Mouse (Mus musculus): ENCODE measurements around the gene Exoc2. TPM values are rescaled to one million over a fixed set of nuclear protein-coding genes. Genes with fewer than 3 reads are reported as not detected.

The Exoc2 gene
- polyA plus RNA-seq, 1 experiment from 2014 or later = 20.9 TPM

DNA sequence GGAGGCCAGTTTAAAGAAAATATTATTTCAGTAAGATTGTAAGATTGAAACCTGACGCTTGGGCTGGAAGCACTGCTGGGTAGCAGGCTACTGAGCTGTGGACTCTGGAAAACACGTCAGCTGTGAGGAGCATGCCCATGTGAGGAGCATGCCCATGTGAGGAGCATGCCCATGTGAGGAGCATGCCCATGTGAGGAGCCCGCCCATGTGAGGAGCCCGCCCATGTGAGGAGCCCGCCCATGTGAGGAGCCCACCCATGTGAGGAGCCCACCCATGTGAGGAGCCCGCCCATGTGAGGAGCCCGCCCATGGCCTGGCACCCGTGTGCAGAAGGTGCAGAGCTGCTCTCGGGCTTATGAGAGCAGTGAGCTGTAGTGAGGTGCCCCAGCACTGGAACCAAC lies 139.0 kb downstream of the Exoc2 start:
- Histone ChIP-seq H3K27me3 (ENCODE audit: control insufficient read depth, insufficient read depth, low read length) (no peaks in the 10 kb centered on the region), H3K4me2 (ENCODE audit: low read depth, low read length) (no peak overlapping the region), H3K36me3 (ENCODE audit: control insufficient read depth, insufficient read depth) (peaks cover 3% of the 10 kb centered on the region; the same call in 1 of the 2 replicates), H3K9ac (ENCODE audit: low read length) (no peak overlapping the region), H3K4me3 (ENCODE audit: low read length) (no peak overlapping the region), H3K9me3 (replicated peaks; ENCODE audit: control insufficient read depth, low read length) (no peaks in the 10 kb centered on the region), H3K4me1 (ENCODE audit: control insufficient read depth, insufficient read depth, low read length) (peaks cover 11% of the 10 kb centered on the region), H3K27ac (ENCODE audit: low read length) (no peak overlapping the region)
- 84% methylated on average over 9 of the region's 9 CpGs for whole genome bisulfite sequencing
- no peak for ATAC-seq (replicated peaks; ENCODE audit: extremely low read depth, insufficient read depth, low FRiP score)

DNA sequence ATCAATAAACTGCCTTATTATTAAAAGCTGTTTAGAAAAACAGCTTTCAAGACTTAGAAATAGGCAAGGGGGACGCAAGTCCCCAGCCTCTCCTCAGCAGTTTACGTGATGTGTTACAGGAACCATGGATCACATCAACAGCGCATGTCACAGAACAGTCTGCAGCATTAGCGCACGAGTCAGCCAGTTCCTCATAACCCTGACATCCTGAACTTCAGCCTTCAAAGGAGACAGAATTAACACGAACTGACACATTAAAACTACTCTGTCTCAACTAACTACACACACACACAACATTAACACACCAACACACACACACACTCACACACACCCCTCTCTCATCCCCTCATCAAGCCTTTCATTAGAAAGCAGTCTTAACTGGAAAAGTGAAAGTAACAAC lies 139.5 kb downstream of the Exoc2 start:
- H3K27ac ChIP-seq (ENCODE audit: low read length) = no peak overlapping the region
- no peak for ATAC-seq (replicated peaks; ENCODE audit: extremely low read depth, insufficient read depth, low FRiP score)
- no peak overlapping the region for H3K9ac ChIP-seq (ENCODE audit: low read length)
- no peaks in the 10 kb centered on the region for H3K9me3 ChIP-seq (replicated peaks; ENCODE audit: control insufficient read depth, low read length)
- 64% methylated on average over 6 of the region's 6 CpGs for WGBS
- no peaks in the 10 kb centered on the region for H3K36me3 ChIP-seq (ENCODE audit: control insufficient read depth, insufficient read depth)
- no peaks in the 10 kb centered on the region for H3K27me3 ChIP-seq (ENCODE audit: control insufficient read depth, insufficient read depth, low read length)
- H3K4me2 ChIP-seq (ENCODE audit: low read depth, low read length) = peak overlapping the region; percentile 43
- H3K4me3 ChIP-seq (ENCODE audit: low read length) = no peak overlapping the region
- H3K4me1 ChIP-seq (ENCODE audit: control insufficient read depth, insufficient read depth, low read length) = peaks cover 11% of the 10 kb centered on the region

DNA sequence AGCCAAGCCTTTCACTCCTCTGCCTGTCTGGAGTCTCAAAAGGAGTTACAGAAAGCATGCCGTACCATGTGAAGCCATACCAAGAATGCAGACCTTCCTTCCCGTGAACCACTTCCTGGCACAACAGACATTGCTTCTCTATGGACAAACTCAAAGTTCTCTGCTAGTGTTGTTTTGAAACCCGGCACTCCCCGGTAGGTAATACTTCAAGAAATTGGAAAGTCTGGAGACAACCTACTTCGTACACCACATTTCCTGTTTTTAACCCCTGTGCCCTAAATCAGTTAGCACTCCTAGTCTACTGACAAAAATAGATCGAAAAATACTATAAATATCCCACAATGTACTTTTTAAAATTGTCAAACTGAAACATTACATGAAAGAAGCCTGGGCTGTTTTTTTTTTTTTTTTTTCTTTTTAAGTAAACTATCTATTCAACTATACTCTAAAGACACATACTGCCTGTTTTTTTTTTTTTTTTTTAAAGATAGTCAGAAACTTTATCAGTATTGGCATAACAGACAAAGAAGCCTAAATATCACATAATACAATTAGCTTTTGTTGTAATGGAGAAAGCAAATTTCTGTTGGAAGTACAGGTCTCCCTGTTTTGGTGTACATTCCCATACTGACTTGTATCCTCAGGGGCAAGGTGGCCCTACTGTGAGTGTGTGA lies 140.3 kb downstream of the Exoc2 start:
- no peak for ATAC-seq (replicated peaks; ENCODE audit: extremely low read depth, insufficient read depth, low FRiP score)
- Histone ChIP-seq H3K9ac (ENCODE audit: low read length) (no peak overlapping the region), H3K36me3 (ENCODE audit: control insufficient read depth, insufficient read depth) (no peaks in the 10 kb centered on the region), H3K27ac (ENCODE audit: low read length) (no peak overlapping the region), H3K9me3 (replicated peaks; ENCODE audit: control insufficient read depth, low read length) (no peaks in the 10 kb centered on the region), H3K4me3 (ENCODE audit: low read length) (no peak overlapping the region), H3K4me2 (ENCODE audit: low read depth, low read length) (no peak overlapping the region), H3K4me1 (ENCODE audit: control insufficient read depth, insufficient read depth, low read length) (peaks cover 11% of the 10 kb centered on the region), H3K27me3 (ENCODE audit: control insufficient read depth, insufficient read depth, low read length) (no peaks in the 10 kb centered on the region)
- WGBS = 58% methylated on average over 6 of the region's 6 CpGs

DNA sequence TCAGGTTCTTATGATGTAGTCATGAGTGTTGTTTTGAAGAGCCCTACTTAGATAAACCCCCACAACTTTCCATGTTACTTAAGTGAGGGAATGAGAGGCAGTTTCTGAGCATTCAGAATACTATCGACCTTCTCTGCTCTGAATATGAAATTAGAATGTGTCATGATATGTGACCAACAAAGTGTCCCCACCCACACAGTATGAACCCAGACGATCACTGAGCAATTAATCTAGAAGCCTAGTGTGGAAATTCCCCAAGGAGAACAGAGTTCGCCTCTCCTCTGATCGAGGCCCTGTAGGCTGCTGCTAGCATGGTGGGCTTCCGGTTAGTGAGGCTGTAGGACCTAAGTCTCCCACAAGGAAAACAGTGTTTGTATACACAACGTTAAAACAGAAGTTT lies 142.5 kb downstream of the Exoc2 start:
- no peaks in the 10 kb centered on the region for H3K36me3 ChIP-seq (ENCODE audit: control insufficient read depth, insufficient read depth)
- H3K27ac ChIP-seq (ENCODE audit: low read length) = no peak overlapping the region
- peaks cover 11% of the 10 kb centered on the region for H3K4me1 ChIP-seq (ENCODE audit: control insufficient read depth, insufficient read depth, low read length)
- H3K9me3 ChIP-seq (replicated peaks; ENCODE audit: control insufficient read depth, low read length) = no peaks in the 10 kb centered on the region
- H3K27me3 ChIP-seq (ENCODE audit: control insufficient read depth, insufficient read depth, low read length) = no peaks in the 10 kb centered on the region
- no peak for ATAC-seq (replicated peaks; ENCODE audit: extremely low read depth, insufficient read depth, low FRiP score)
- H3K4me2 ChIP-seq (ENCODE audit: low read depth, low read length) = no peak overlapping the region
- no peak overlapping the region for H3K4me3 ChIP-seq (ENCODE audit: low read length)
- no peak overlapping the region for H3K9ac ChIP-seq (ENCODE audit: low read length)
- WGBS = 63% methylated on average over 6 of the region's 6 CpGs

DNA sequence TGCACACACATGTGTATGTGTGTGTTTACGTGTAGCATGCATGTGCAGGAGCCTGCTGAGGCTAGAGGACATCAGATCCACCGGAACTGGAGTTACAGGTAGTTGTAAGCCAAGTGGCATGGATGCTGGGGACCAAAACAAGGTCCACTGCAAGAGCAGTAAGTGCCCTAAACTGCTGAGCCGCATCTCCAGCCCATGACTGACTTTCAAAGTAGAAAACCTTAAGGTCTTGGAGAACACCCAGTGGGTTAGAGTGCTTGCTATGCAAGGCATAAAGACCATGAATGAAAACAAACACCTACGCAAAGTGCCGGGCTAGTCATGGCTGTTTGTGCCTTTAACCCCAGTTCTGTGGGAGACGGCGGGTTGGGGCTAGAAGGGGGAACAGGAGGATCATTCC lies 147.4 kb downstream of the Exoc2 start:
- H3K27ac ChIP-seq (ENCODE audit: low read length) = no peak overlapping the region
- peaks cover 7% of the 10 kb centered on the region for H3K4me1 ChIP-seq (ENCODE audit: control insufficient read depth, insufficient read depth, low read length)
- no peak overlapping the region for H3K9ac ChIP-seq (ENCODE audit: low read length)
- no peaks in the 10 kb centered on the region for H3K27me3 ChIP-seq (ENCODE audit: control insufficient read depth, insufficient read depth, low read length)
- peaks cover 7% of the 10 kb centered on the region for H3K36me3 ChIP-seq (ENCODE audit: control insufficient read depth, insufficient read depth)
- 94% methylated on average over 7 of the region's 7 CpGs for WGBS
- H3K4me3 ChIP-seq (ENCODE audit: low read length) = no peak overlapping the region
- no peak for ATAC-seq (replicated peaks; ENCODE audit: extremely low read depth, insufficient read depth, low FRiP score)
- no peak overlapping the region for H3K4me2 ChIP-seq (ENCODE audit: low read depth, low read length)
- no peaks in the 10 kb centered on the region for H3K9me3 ChIP-seq (replicated peaks; ENCODE audit: control insufficient read depth, low read length)

DNA sequence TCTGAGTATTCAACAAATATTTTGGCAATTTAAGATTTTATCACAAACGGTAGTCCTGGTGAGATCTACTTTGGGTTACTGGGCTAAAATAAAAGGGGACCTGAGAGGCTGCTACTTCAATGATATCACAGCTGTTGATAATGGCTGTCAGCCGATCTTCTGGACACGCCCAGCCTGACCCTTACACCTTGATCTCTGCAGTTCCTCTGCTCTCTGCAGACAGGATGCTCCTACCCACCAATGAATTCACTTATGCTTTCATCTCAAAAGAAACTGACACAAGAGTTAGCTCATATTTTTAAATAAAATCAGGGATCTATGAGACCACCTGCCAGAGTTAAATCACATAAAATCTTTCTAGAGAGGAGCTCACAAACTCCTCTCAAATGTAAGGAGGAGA lies 149.0 kb downstream of the Exoc2 start:
- peaks cover 7% of the 10 kb centered on the region for H3K36me3 ChIP-seq (ENCODE audit: control insufficient read depth, insufficient read depth)
- no peak overlapping the region for H3K4me3 ChIP-seq (ENCODE audit: low read length)
- H3K27ac ChIP-seq (ENCODE audit: low read length) = no peak overlapping the region
- H3K27me3 ChIP-seq (ENCODE audit: control insufficient read depth, insufficient read depth, low read length) = no peaks in the 10 kb centered on the region
- no peaks in the 10 kb centered on the region for H3K9me3 ChIP-seq (replicated peaks; ENCODE audit: control insufficient read depth, low read length)
- H3K4me1 ChIP-seq (ENCODE audit: control insufficient read depth, insufficient read depth, low read length) = 0 out of 2 replicates have a peak, but pooled peaks cover 4% of the 10 kb centered on the region
- H3K4me2 ChIP-seq (ENCODE audit: low read depth, low read length) = no peak overlapping the region
- WGBS = 56% methylated on average over 3 of the region's 3 CpGs
- no peak for ATAC-seq (replicated peaks; ENCODE audit: extremely low read depth, insufficient read depth, low FRiP score)
- no peak overlapping the region for H3K9ac ChIP-seq (ENCODE audit: low read length)

DNA sequence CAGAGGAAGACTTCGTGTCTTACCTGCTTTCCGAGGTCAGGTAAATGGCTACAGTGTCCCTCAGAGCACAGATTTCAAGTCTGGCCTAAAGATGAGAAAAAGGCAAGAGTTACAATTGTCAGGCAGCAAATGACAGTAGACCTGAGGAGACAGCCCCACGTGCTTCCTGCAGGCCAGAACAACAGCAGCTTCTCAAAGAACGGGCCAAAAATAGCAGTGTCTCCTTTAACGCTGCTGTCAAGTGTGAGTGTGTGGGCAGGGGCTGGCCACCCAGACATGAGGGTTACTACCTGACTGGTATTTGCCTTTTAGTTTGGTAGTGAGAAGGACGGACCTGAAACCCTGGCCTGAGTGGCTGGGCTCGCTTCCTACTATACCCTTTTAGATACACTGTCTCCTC lies 153.3 kb downstream of the Exoc2 start:
- Histone ChIP-seq H3K36me3 (ENCODE audit: control insufficient read depth, insufficient read depth) (peaks cover 23% of the 10 kb centered on the region), H3K9ac (ENCODE audit: low read length) (no peak overlapping the region), H3K27ac (ENCODE audit: low read length) (no peak overlapping the region), H3K4me1 (ENCODE audit: control insufficient read depth, insufficient read depth, low read length) (0 out of 2 replicates have a peak, but pooled peaks cover 4% of the 10 kb centered on the region), H3K4me3 (ENCODE audit: low read length) (no peak overlapping the region), H3K4me2 (ENCODE audit: low read depth, low read length) (no peak overlapping the region), H3K9me3 (replicated peaks; ENCODE audit: control insufficient read depth, low read length) (no peaks in the 10 kb centered on the region), H3K27me3 (ENCODE audit: control insufficient read depth, insufficient read depth, low read length) (no peaks in the 10 kb centered on the region)
- no peak for ATAC-seq (replicated peaks; ENCODE audit: extremely low read depth, insufficient read depth, low FRiP score)
- 51% methylated on average over 7 of the region's 7 CpGs for WGBS

DNA sequence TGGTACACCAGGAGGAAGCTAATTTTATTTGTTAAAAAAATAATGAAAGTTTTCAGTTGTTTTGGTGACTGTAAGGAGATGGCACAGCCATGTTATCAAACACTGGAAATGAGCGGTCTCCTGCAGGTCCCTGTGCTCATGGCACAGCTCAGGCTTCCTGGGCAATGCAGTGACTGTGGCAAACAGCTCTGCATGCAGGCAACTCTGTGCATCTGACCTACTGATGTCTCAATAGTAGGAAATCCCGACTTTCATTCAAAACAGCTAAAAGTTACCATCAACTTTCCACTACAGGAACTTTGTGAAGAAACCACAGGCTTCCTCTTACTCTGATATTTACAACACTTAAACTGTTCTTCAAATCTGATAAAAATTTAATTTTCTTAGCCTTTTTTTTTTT lies 154.0 kb downstream of the Exoc2 start:
- Histone ChIP-seq H3K9me3 (replicated peaks; ENCODE audit: control insufficient read depth, low read length) (no peaks in the 10 kb centered on the region), H3K27ac (ENCODE audit: low read length) (no peak overlapping the region), H3K9ac (ENCODE audit: low read length) (no peak overlapping the region), H3K4me2 (ENCODE audit: low read depth, low read length) (no peak overlapping the region), H3K4me1 (ENCODE audit: control insufficient read depth, insufficient read depth, low read length) (0 out of 2 replicates have a peak, but pooled peaks cover 4% of the 10 kb centered on the region), H3K27me3 (ENCODE audit: control insufficient read depth, insufficient read depth, low read length) (no peaks in the 10 kb centered on the region), H3K36me3 (ENCODE audit: control insufficient read depth, insufficient read depth) (peaks cover 29% of the 10 kb centered on the region), H3K4me3 (ENCODE audit: low read length) (no peak overlapping the region)
- WGBS = 79% methylated on average over 2 of the region's 2 CpGs
- ATAC-seq (replicated peaks; ENCODE audit: extremely low read depth, insufficient read depth, low FRiP score) = no peak

DNA sequence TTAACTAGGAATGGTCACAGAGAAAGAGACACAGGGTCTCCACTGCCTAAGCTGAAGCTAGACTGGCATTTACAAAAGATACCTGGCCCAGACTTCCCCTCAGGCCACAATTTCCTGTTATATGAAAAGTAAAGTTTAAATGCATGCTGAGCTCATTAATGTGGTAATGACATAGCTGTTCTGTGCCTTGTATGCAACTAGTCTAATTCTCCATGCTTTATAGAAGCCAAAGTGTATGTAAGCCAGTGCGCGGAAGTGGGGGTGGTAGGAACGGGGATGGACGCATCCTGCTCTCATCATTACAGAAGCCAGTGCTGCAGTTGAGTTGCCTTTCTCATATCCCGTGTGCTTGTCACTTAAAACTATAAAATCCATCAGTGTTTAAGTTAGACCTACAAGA lies 156.5 kb downstream of the Exoc2 start:
- Histone ChIP-seq H3K4me3 (ENCODE audit: low read length) (no peak overlapping the region), H3K27me3 (ENCODE audit: control insufficient read depth, insufficient read depth, low read length) (no peaks in the 10 kb centered on the region), H3K9ac (ENCODE audit: low read length) (no peak overlapping the region), H3K4me1 (ENCODE audit: control insufficient read depth, insufficient read depth, low read length) (0 out of 2 replicates have a peak, but pooled peaks cover 4% of the 10 kb centered on the region), H3K4me2 (ENCODE audit: low read depth, low read length) (no peak overlapping the region), H3K36me3 (ENCODE audit: control insufficient read depth, insufficient read depth) (peaks cover 36% of the 10 kb centered on the region), H3K27ac (ENCODE audit: low read length) (no peak overlapping the region), H3K9me3 (replicated peaks; ENCODE audit: control insufficient read depth, low read length) (no peaks in the 10 kb centered on the region)
- no peak for ATAC-seq (replicated peaks; ENCODE audit: extremely low read depth, insufficient read depth, low FRiP score)
- 89% methylated on average over 5 of the region's 5 CpGs for WGBS

All from heart, embryonic 16.5 days (tissue).